Mouse (Mus musculus) embryonic fibroblast, embryonic 13.5 days (primary cell): ENCODE measurements around the gene Neurod1.

Source experiments
- CTCF ChIP-seq: IDR thresholded peaks from 2 replicates; pipeline ENCODE4 v1.5.1; 2011; ENCODE audit warnings: mild to moderate bottlenecking, control low read depth, low read length, moderate library complexity, borderline replicate concordance; ENCODE audit not compliant: insufficient read depth
- POLR2A ChIP-seq: IDR thresholded peaks from 2 replicates; pipeline ENCODE4 v1.6.1; 2011; ENCODE audit warnings: low read depth, mild to moderate bottlenecking, control low read depth, low read length, moderate library complexity

GRCm38 (mm10) chr2:79459061-79460045, 2.8 kb upstream of the Neurod1 start:
- TF ChIP-seq POLR2A: no peak
- no peak for TF ChIP-seq CTCF
